ENCODE assay signal across 21 mouse cellular contexts in genomic region chr15:78456051-78456450, GRCm38 (mm10). TPM values are rescaled to one million over a fixed set of nuclear protein-coding genes. Genes with fewer than 3 reads are reported as not detected.
DNase-seq lines count a peak whose midpoint lies in the region; ATAC-seq and TF ChIP-seq lines count a peak whose summit lies in the region.
"Had no signal": no experiment of that assay in that cellular context is flagged by ENCODE, and none has a peak within 500 bp of the region (broad histone marks: within the 10 kb centered on the region; RNA-seq: fewer than 3 reads in every experiment).

No protein-coding gene starts in this region.

- H3K4me1 ChIP-seq in kidney, embryonic 14.5 days (ENCODE audit: control insufficient read depth, insufficient read depth, low read length) = no peaks in the 10 kb centered on the region
- H3K4me1 ChIP-seq: midbrain, embryonic 15.5 days had no signal

- 38% methylated on average over 7 of the region's 7 CpGs for WGBS in kidney, embryonic 14.5 days

- H3K27ac ChIP-seq in kidney, embryonic 14.5 days (ENCODE audit: low read depth, low read length) = no peak overlapping the region
- H3K27ac ChIP-seq: heart, embryonic 15.5 days; limb, embryonic 15.5 days; midbrain, embryonic 15.5 days had no signal

- no peaks in the 10 kb centered on the region for H3K9me3 ChIP-seq in kidney, embryonic 14.5 days (ENCODE audit: control insufficient read depth, low read length)
- H3K9me3 ChIP-seq: heart, embryonic 15.5 days; limb, embryonic 15.5 days; midbrain, embryonic 15.5 days had no signal

- no peak overlapping the region for H3K4me2 ChIP-seq in kidney, embryonic 14.5 days (replicated peaks; ENCODE audit: low read depth, low read length)
- H3K4me2 ChIP-seq: heart, embryonic 15.5 days; limb, embryonic 15.5 days; midbrain, embryonic 15.5 days had no signal

- ATAC-seq in kidney, embryonic 14.5 days (ENCODE audit: low FRiP score, low TSS enrichment) = 0 out of 2 replicates have a peak, but pooled peaks have one; percentile 28
- ATAC-seq: forebrain, postnatal 0 days; hindbrain, embryonic 16.5 days; lung, postnatal 0 days; midbrain, embryonic 15.5 days had no signal

- H3K9ac ChIP-seq in kidney, embryonic 14.5 days (ENCODE audit: low read depth, low read length) = no peak overlapping the region
- H3K9ac ChIP-seq: forebrain, postnatal 0 days; heart, embryonic 15.5 days; limb, embryonic 15.5 days; midbrain, embryonic 15.5 days had no signal

- no peak overlapping the region for H3ac ChIP-seq in C2C12 (ENCODE audit: control insufficient read depth, insufficient read length, low read depth)

- H3K36me3 ChIP-seq in kidney, embryonic 14.5 days (ENCODE audit: control insufficient read depth, insufficient read depth, low read length) = no peaks in the 10 kb centered on the region
- no peaks in the 10 kb centered on the region for H3K36me3 ChIP-seq in C2C12 (ENCODE audit: control insufficient read depth, insufficient read depth)
- H3K36me3 ChIP-seq: heart, embryonic 15.5 days; limb, embryonic 15.5 days; midbrain, embryonic 15.5 days had no signal

- H3K4me3 ChIP-seq in kidney, embryonic 14.5 days (ENCODE audit: low read length) = no peak overlapping the region
- H3K4me3 ChIP-seq in C2C12 (ENCODE audit: insufficient read depth, poor library complexity, severe bottlenecking) = no peak overlapping the region
- H3K4me3 ChIP-seq: erythroblast, embryonic 14.5 days; heart, embryonic 15.5 days; limb, embryonic 15.5 days; midbrain, embryonic 15.5 days had no signal

- H3K79me3 ChIP-seq in C2C12 (ENCODE audit: low read depth) = no peaks in the 10 kb centered on the region

- H3K27me3 ChIP-seq in kidney, embryonic 14.5 days (ENCODE audit: control insufficient read depth, insufficient read depth, low read length) = no peaks in the 10 kb centered on the region
- H3K27me3 ChIP-seq in C2C12 (ENCODE audit: control insufficient read depth, insufficient read depth, insufficient read length) = peaks cover 5% of the 10 kb centered on the region
- H3K27me3 ChIP-seq: heart, embryonic 15.5 days; limb, embryonic 15.5 days; midbrain, embryonic 15.5 days had no signal

- no peaks in the 10 kb centered on the region for H3K79me2 ChIP-seq in C2C12 (ENCODE audit: control insufficient read depth, insufficient read depth)

- no peak for TF ChIP-seq CTCF in C2C12 (IDR thresholded peaks at IDR 0.05; ENCODE audit: control insufficient read depth, insufficient read depth, insufficient read length)

- peak; percentile 46 for DNase-seq in cerebellum, adult 11-12 months
- DNase-seq in cerebellum, adult 8-10 months = no peak
- DNase-seq in kidney, adult 11 months = no peak
- peak; percentile 56 to 69 for DNase-seq in gastrocnemius, adult 8-10 months (ENCODE audit: low spot score in 2 of 2)
- DNase-seq in layer of hippocampus, adult 9-11 months = no peak
- no peak for DNase-seq in adrenal gland, postnatal 14 days
- DNase-seq: forebrain, postnatal 0 days; heart, adult 11 months; kidney, adult 8-10 months; right cerebral cortex, postnatal 14 days; thymus, postnatal 4 days had no signal

TF ChIP-seq in C2C12, 6 proteins besides CTCF, POLR2A, EP300 and RAD21:
- TF ChIP-seq MYOD1 (IDR thresholded peaks at IDR 0.05; ENCODE audit: control insufficient read depth, insufficient read length, low read depth) (peak; percentile 48), MYOG (IDR thresholded peaks at IDR 0.05; ENCODE audit: control insufficient read depth, extremely low read depth, insufficient read length) (no peak)

RNA-seq across cellular contexts. Expression of gene Tmprss6, which starts 12.4 kb away (rescaled TPM):
- 0.34 and 0.49 TPM in 2 replicates for polyA plus RNA-seq in kidney, embryonic 14.5 days (2014; fragmentation: Nextera tagmentation; extraction: Ambion mirVana)
- polyA plus RNA-seq in C2C12 (2012; fragmentation: generic; extraction: Trizol) = 0.06 TPM
- under 1 TPM in 1 of 4 experiments, not detected in 3; 0.11 TPM for total RNA-seq in gastrocnemius, adult 8-10 months (2022)
- total RNA-seq in adrenal gland, postnatal 14 days (2021) = 2.9 and 37.6 TPM in 2 replicates
- total RNA-seq: megakaryocyte, adult 5-6 weeks had no signal
- polyA plus RNA-seq: neural tube, embryonic 11.5 days had no signal

RNA-seq across cellular contexts. Expression of gene Kctd17, which starts 27.7 kb away (rescaled TPM):
- 36.3 and 48.8 TPM in 2 replicates for polyA plus RNA-seq in kidney, embryonic 14.5 days (2014; fragmentation: Nextera tagmentation; extraction: Ambion mirVana)
- polyA plus RNA-seq in C2C12 (2012; fragmentation: generic; extraction: Trizol) = 228 TPM
- 10 to 100 TPM in 1 of 4 experiments, 1 to 10 TPM in 3; 5.9 to 10.3 (median 8.2) TPM for total RNA-seq in gastrocnemius, adult 8-10 months (2022)
- 83.4 and 88.8 TPM in 2 replicates for total RNA-seq in adrenal gland, postnatal 14 days (2021)

RNA-seq across cellular contexts. Expression of gene Il2rb, which starts 39.0 kb away (rescaled TPM):
- polyA plus RNA-seq in kidney, embryonic 14.5 days (2014; fragmentation: Nextera tagmentation; extraction: Ambion mirVana) = 0.07 and 0.60 TPM in 2 replicates
- 0.01 TPM for polyA plus RNA-seq in C2C12 (2012; fragmentation: generic; extraction: Trizol)
- not detected for total RNA-seq in gastrocnemius, adult 8-10 months (2022)
- total RNA-seq in adrenal gland, postnatal 14 days (2021) = 0.41 and 4.2 TPM in 2 replicates
- polyA plus RNA-seq: neural tube, embryonic 11.5 days had no signal

RNA-seq across cellular contexts. Expression of gene Mpst, which starts 49.8 kb away (rescaled TPM):
- 4.3 and 5.3 TPM in 2 replicates for polyA plus RNA-seq in kidney, embryonic 14.5 days (2014; fragmentation: Nextera tagmentation; extraction: Ambion mirVana)
- 44.7 TPM for polyA plus RNA-seq in C2C12 (2012; fragmentation: generic; extraction: Trizol)
- total RNA-seq in gastrocnemius, adult 8-10 months (2022) = 10 to 100 TPM; 58.9 to 65.3 (median 59.7) TPM
- 43.6 and 57.0 TPM in 2 replicates for total RNA-seq in adrenal gland, postnatal 14 days (2021)

RNA-seq across cellular contexts. Expression of gene Tst, which starts 50.3 kb away (rescaled TPM):
- 32.4 and 32.8 TPM in 2 replicates for polyA plus RNA-seq in kidney, embryonic 14.5 days (2014; fragmentation: Nextera tagmentation; extraction: Ambion mirVana)
- 21.4 TPM for polyA plus RNA-seq in C2C12 (2012; fragmentation: generic; extraction: Trizol)
- total RNA-seq in gastrocnemius, adult 8-10 months (2022) = 10 to 100 TPM; 19.1 to 25.8 (median 22.3) TPM
- total RNA-seq in adrenal gland, postnatal 14 days (2021) = 167 and 212 TPM in 2 replicates

Comparison
In these comparisons a context has a peak if more than half of its experiments do, and no peak if none do; other contexts are left out.
1. DNase-seq: peak in cerebellum, adult 11-12 months (single experiment) and gastrocnemius, adult 8-10 months (2 of 2); none in cerebellum, adult 8-10 months (single experiment), kidney, adult 11 months (single experiment), layer of hippocampus, adult 9-11 months (single experiment) and adrenal gland, postnatal 14 days (single experiment).